ENCODE assay signal across 8 mouse cellular contexts in genomic region chr3:37758124-37758523, GRCm38 (mm10). TPM values are rescaled to one million over a fixed set of nuclear protein-coding genes. Genes with fewer than 3 reads are reported as not detected.
A peak's percentile ranks its signal among the peaks of the same experiment; 100 is the strongest.
DNase-seq lines count a peak whose midpoint lies in the region; ATAC-seq and TF ChIP-seq lines count a peak whose summit lies in the region.

No protein-coding gene starts in this region.

- H3K27ac ChIP-seq in embryonic facial prominence, embryonic 11.5 days (replicated peaks; ENCODE audit: low read depth, low read length) = no peak overlapping the region
- H3K27ac ChIP-seq in heart, embryonic 16.5 days (ENCODE audit: low read length) = peak overlapping the region; percentile 54
- no peak overlapping the region for H3K27ac ChIP-seq in kidney, postnatal 0 days

- no peak overlapping the region for H3K9ac ChIP-seq in embryonic facial prominence, embryonic 11.5 days (replicated peaks; ENCODE audit: low read length)
- peak overlapping the region; percentile 2; the same call in 1 of the 2 replicates for H3K9ac ChIP-seq in heart, embryonic 16.5 days (ENCODE audit: low read length)
- no peak overlapping the region for H3K9ac ChIP-seq in kidney, postnatal 0 days (ENCODE audit: low read depth, low read length)

- DNase-seq in ovary, adult 18-20 months (ENCODE audit: low spot score) = peak; percentile 15
- DNase-seq in ovary, postnatal 10 days (ENCODE audit: low spot score) = no peak
- peak; percentile 38 for DNase-seq in embryonic facial prominence, embryonic 11.5 days (ENCODE audit: low spot score)
- DNase-seq in kidney, postnatal 0 days (ENCODE audit: low spot score) = no peak
- peak; percentile 85 for DNase-seq in lung, postnatal 36 days
- peak; percentile 76 to 78 for DNase-seq in spleen, postnatal 36 days (ENCODE audit: low spot score in 2 of 2)

- H3K36me3 ChIP-seq in embryonic facial prominence, embryonic 11.5 days (replicated peaks; ENCODE audit: control insufficient read depth, insufficient read depth, low read depth, low read length) = no peaks in the 10 kb centered on the region
- no peaks in the 10 kb centered on the region for H3K36me3 ChIP-seq in heart, embryonic 16.5 days (ENCODE audit: control insufficient read depth, insufficient read depth)
- H3K36me3 ChIP-seq in kidney, postnatal 0 days (ENCODE audit: insufficient read depth, low read length) = no peaks in the 10 kb centered on the region

- TF ChIP-seq CTCF in kidney, postnatal 0 days (IDR thresholded peaks at IDR 0.05; ENCODE audit: low read depth) = peak; percentile 39

- ATAC-seq in embryonic facial prominence, embryonic 11.5 days (replicated peaks; ENCODE audit: insufficient number of reproducible peaks, low FRiP score, low TSS enrichment, low read depth) = peak; percentile 72
- ATAC-seq in heart, embryonic 16.5 days (replicated peaks; ENCODE audit: extremely low read depth, insufficient read depth, low FRiP score) = peak; percentile 70
- 0 out of 2 replicates have a peak, but pooled peaks have one; percentile 49 for ATAC-seq in kidney, postnatal 0 days (replicated peaks; ENCODE audit: low FRiP score, low read depth)
- ATAC-seq in monocyte, adult 5-6 weeks (replicated peaks; ENCODE audit: insufficient number of reproducible peaks, low FRiP score, low TSS enrichment, poor library complexity, severe bottlenecking) = no peak

- WGBS in embryonic facial prominence, embryonic 11.5 days = 3% methylated on average over 12 of the region's 12 CpGs
- 4% methylated on average over 12 of the region's 12 CpGs for WGBS in heart, embryonic 16.5 days
- 9% methylated on average over 12 of the region's 12 CpGs for WGBS in kidney, postnatal 0 days

- H3K27me3 ChIP-seq in embryonic facial prominence, embryonic 11.5 days (ENCODE audit: control insufficient read depth, insufficient read depth, low read length) = no peaks in the 10 kb centered on the region
- H3K27me3 ChIP-seq in heart, embryonic 16.5 days (ENCODE audit: control insufficient read depth, insufficient read depth, low read length) = no peaks in the 10 kb centered on the region
- no peaks in the 10 kb centered on the region for H3K27me3 ChIP-seq in kidney, postnatal 0 days (ENCODE audit: insufficient read depth, low read length)

- H3K4me2 ChIP-seq in embryonic facial prominence, embryonic 11.5 days (ENCODE audit: low read depth, low read length) = peak overlapping the region; percentile 22; the same call in 1 of the 2 replicates
- H3K4me2 ChIP-seq in heart, embryonic 16.5 days (ENCODE audit: low read depth, low read length) = peak overlapping the region; percentile 51
- peak overlapping the region; percentile 32 for H3K4me2 ChIP-seq in kidney, postnatal 0 days (ENCODE audit: low read length)

- no peaks in the 10 kb centered on the region for H3K9me3 ChIP-seq in embryonic facial prominence, embryonic 11.5 days (replicated peaks; ENCODE audit: control insufficient read depth, low read length)
- no peaks in the 10 kb centered on the region for H3K9me3 ChIP-seq in heart, embryonic 16.5 days (replicated peaks; ENCODE audit: control insufficient read depth, low read length)
- H3K9me3 ChIP-seq in kidney, postnatal 0 days (replicated peaks; ENCODE audit: low read length) = no peaks in the 10 kb centered on the region

- no peak overlapping the region for H3K4me3 ChIP-seq in embryonic facial prominence, embryonic 11.5 days (ENCODE audit: low read depth, low read length)
- H3K4me3 ChIP-seq in heart, embryonic 16.5 days (ENCODE audit: low read length) = peak overlapping the region; percentile 27
- no peak overlapping the region for H3K4me3 ChIP-seq in kidney, postnatal 0 days (replicated peaks; ENCODE audit: low read depth, low read length)

- H3K4me1 ChIP-seq in embryonic facial prominence, embryonic 11.5 days (ENCODE audit: control insufficient read depth, insufficient read depth, low read length) = no peaks in the 10 kb centered on the region
- H3K4me1 ChIP-seq in heart, embryonic 16.5 days (ENCODE audit: control insufficient read depth, insufficient read depth, low read length) = peaks cover 12% of the 10 kb centered on the region
- H3K4me1 ChIP-seq in kidney, postnatal 0 days (replicated peaks; ENCODE audit: insufficient read depth, low read length) = peaks cover 10% of the 10 kb centered on the region; the same call in 1 of the 2 replicates

RNA-seq across cellular contexts. Expression of gene Gm5148, which starts 33.8 kb away (rescaled TPM):
- 2.6 and 3.7 TPM in 2 replicates for polyA plus RNA-seq in embryonic facial prominence, embryonic 11.5 days (2014; fragmentation: Nextera tagmentation; extraction: Ambion mirVana)
- polyA plus RNA-seq in heart, embryonic 16.5 days (2015; fragmentation: Nextera tagmentation; extraction: Ambion mirVana) = 3.1 and 4.0 TPM in 2 replicates
- 11.4 and 14.4 TPM in 2 replicates for polyA plus RNA-seq in kidney, postnatal 0 days (2015; fragmentation: Nextera tagmentation; extraction: Ambion mirVana)
- total RNA-seq in monocyte, adult 5-6 weeks (2017) = 24.7 to 61.8 TPM (median 41.2 TPM) in 3 replicates

Comparison
In these comparisons a context has a peak if more than half of its experiments do, and no peak if none do; other contexts are left out.
1. DNase-seq: peak in ovary, adult 18-20 months (single experiment), embryonic facial prominence, embryonic 11.5 days (single experiment), lung, postnatal 36 days (single experiment) and spleen, postnatal 36 days (2 of 2); none in ovary, postnatal 10 days (single experiment) and kidney, postnatal 0 days (single experiment).
2. Peak in every context shown above with its lines, with median percentiles within 50 percentile points of each other: H3K4me2 ChIP-seq.